Mouse (Mus musculus): Measurements from ENCODE around the gene Olfr1034.
"Not testable (repeated sequence)": the region's sequence is repeated elsewhere in the genome, so short reads cannot be mapped to it uniquely, and the experiment has no call there.

Olfr1034 gene

DNA sequence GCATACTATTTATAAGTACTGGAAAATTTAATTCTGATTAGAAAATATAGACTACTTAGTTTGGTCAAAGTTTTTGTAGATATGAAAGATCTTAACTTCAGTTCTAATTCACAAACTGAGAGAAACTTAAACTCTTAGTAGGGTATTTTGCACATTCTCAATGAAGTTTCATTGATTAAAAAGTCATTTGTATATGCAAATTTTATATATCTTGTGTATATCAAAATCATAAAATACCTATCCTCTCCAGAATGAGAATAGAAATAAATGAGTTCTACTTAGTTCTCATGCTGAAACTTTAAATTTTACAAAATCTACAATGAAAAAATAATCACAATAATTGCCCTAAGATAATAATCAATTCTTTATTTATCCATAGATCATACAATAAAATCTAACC, at the start of gene Olfr1034:
Olfr1034 (plus strand) TSS at position 301 of the 400 bp plus-strand sequence.
- DNase-seq = no peak

DNA sequence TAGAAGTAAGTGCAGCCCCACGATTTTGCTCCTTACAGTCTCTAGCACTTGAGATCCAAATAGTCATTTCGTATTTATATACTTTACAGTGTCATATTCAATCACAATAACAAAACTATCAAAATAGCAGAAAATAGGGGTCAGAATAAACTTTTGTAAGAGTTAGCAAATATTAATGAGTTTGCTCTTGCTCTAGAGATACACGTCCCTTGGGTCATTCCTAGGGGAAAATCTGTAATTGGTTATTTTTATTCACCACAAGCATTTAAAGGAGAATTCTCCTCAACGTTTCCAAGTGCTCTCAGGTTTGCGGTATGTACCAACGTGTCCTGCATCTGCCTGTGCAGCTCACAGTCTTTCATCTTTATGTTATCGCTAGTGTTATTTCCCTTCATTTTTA, 40.4 kb upstream of the Olfr1034 start, which contains the start of gene Olfr1032:
Olfr1032 (plus strand) TSS at position 301 of the 400 bp plus-strand sequence.
- no peak for DNase-seq

GRCm38 (mm10) chr2:86020406-86020805, 25.3 kb upstream of the Olfr1034 start, which contains the start of gene Olfr1033:
Olfr1033 (plus strand) TSS chr2:86020633.
- DNase-seq = peak in 1 of 2 experiments; percentile 2

DNA sequence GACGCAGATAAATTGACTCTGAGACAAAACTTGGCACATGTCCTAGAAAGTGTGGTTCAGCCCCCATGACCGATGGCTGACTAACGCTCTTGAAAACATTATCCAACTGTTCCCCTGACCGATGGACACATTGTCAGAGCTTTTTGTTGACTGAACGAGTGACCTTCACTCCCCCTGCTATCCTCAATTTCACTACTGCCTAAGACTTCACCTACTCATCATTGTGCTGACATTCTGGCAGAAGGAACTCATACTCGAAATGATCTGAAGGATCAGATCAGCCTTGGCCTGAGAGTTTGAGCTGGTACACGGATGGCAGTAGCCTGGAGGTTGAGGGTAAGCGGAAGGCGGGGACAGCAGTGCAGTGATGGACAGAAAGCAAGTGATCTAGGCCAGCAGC, 24.1 kb upstream of the Olfr1034 start:
- DNase-seq = not testable (repeated sequence)

DNA sequence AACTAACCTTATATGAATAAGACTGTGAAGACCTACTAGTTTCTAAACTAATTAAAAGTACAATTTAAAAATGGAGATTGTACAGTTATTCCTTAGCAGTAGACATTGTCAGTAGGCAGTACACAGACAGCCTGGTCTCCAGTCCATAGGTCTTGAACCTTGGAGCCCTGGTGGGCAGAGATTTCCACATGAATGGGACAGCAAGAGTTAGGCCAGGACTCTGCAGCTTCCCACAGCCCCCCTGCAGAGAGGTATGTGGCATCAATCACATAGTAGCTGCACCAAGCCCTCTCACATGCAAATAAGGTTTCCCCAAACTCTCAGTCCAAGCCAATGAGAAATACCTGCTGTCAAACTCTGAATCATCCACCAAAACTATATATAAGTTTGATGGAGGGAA, 5.1 kb downstream of the Olfr1034 start:
- DNase-seq = not testable (repeated sequence)

DNA sequence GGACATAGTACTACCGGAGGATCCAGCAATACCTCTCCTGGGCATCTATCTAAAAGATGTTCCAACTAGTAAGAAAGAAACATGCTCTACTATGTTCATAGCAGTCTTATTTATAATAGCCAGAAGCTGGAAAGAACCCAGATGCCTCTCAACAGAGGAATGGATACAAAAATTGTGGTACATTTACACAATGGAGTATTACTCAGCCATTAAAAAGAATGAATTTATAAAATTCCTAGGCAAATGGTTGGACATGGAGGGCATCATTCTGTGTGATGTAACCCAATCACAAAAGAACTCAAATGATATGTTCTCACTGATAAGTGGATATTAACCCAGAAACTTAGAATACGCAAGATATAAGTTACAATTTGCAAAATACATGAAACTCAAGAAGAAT, 18.1 kb downstream of the Olfr1034 start:
- DNase-seq = not testable (repeated sequence)

GRCm38 (mm10) chr2:86070189-86070588, 24.5 kb downstream of the Olfr1034 start:
- no peak for DNase-seq

DNA sequence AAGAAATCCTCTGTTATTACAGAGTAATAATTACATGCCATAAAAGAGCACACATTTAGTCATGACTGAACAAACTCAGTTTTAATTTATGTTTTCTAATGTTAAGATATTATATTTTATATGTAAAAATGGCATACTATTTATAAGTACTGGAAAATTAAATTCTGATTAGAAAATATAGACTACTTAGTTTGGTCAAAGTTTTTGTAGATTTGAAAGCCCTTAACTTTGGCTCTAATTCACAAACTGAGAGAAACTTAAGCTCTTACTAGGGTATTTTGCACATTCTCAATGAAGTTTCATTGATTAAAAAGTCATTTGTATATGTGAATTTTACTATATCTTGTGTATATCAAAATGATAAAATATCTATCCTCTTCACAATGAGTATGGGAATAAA, 28.0 kb downstream of the Olfr1034 start, which contains the start of gene Olfr1036:
Olfr1036 (plus strand) TSS at position 301 of the 400 bp plus-strand sequence.
- DNase-seq = not testable (repeated sequence)

DNA sequence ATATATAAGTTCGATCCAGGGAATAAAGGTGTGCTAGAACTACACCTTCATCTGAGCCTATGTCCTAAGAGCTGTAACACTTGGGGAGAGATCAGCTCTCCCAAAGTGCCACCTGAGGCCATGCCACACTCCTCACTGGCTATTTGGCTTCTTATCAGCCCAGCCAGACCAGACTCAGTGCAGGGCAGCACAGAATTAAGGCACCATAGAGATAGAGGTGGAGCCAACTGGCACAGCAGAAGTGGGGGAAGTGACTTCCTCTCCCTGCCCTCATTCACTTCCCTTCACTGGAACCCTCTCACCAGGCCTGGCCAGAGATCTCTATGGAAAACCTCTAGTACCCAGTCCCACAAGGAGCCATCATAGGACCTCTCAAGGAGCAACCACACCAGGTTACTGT, 34.8 kb downstream of the Olfr1034 start:
- DNase-seq = not testable (repeated sequence)

GRCm38 (mm10) chr2:86087285-86087684, 41.6 kb downstream of the Olfr1034 start, which contains the start of gene Olfr1037:
Olfr1037 (minus strand) TSS chr2:86087385.
- no peak for DNase-seq

Measured in lung, adult 18-20 months (tissue).